Mouse (Mus musculus) lung, postnatal 0 days (tissue): ENCODE measurements around the gene Ror2.

ENCODE experiments used
- CTCF ChIP-seq: IDR thresholded peaks from 2 replicates; pipeline ENCODE4 v1.5.1; 2016; ENCODE audit warnings: antibody characterized with exemption, mild to moderate bottlenecking
- EP300 ChIP-seq: IDR thresholded peaks from 2 replicates; pipeline ENCODE4 v1.6.1; 2016; ENCODE audit warnings: antibody characterized with exemption, mild to moderate bottlenecking, control low read depth

- TF ChIP-seq CTCF (no peak), EP300 (no peak)
Observed at GRCm38 (mm10) chr13:53175041-53175440, 110.9 kb downstream of the Ror2 start.
